Mouse (Mus musculus) heart, embryonic 15.5 days (tissue): Measurements from ENCODE around the gene Sirt5. TPM values are rescaled to one million over a fixed set of nuclear protein-coding genes. Genes with fewer than 3 reads are reported as not detected.

Experiments used
- ATAC-seq: fragments of 200-750 bp; cut with Nextera tagmentation; replicated peaks from 2 replicates; pipeline ENCODE4 v1.8.0; 2017; ENCODE audit warnings: low read depth, moderate TSS enrichment; ENCODE audit not compliant: insufficient number of reproducible peaks, insufficient read depth, low FRiP score
- H3K27ac ChIP-seq: fragments of 300-500 bp; sonication (generic); 2 replicates; pipeline ENCODE4 v1.5.1; 2015; ENCODE audit warnings: mild to moderate bottlenecking, inconsistent platforms
- H3K27me3 ChIP-seq: fragments of 300-500 bp; sonication (generic); 2 replicates; pipeline ENCODE4 v1.6.1; 2015; ENCODE audit warnings: inconsistent platforms
- H3K36me3 ChIP-seq: fragments of 300-500 bp; sonication (generic); 2 replicates; pipeline ENCODE4 v1.6.1; 2015; ENCODE audit warnings: mild to moderate bottlenecking, inconsistent platforms
- H3K4me1 ChIP-seq: fragments of 300-500 bp; sonication (generic); replicated peaks from 2 replicates; pipeline ENCODE4 v1.6.1; 2015; ENCODE audit warnings: inconsistent platforms
- H3K4me2 ChIP-seq: fragments of 300-500 bp; sonication (generic); 2 replicates; pipeline ENCODE4 v1.6.1; 2015; ENCODE audit warnings: inconsistent platforms, mild to moderate bottlenecking, moderate library complexity
- H3K4me3 ChIP-seq: fragments of 300-500 bp; sonication (generic); 2 replicates; pipeline ENCODE4 v1.5.1; 2015; ENCODE audit warnings: mild to moderate bottlenecking, inconsistent platforms
- H3K9ac ChIP-seq: fragments of 300-500 bp; sonication (generic); 2 replicates; pipeline ENCODE4 v1.6.1; 2015; ENCODE audit warnings: mild to moderate bottlenecking, inconsistent platforms
- H3K9me3 ChIP-seq: fragments of 300-500 bp; sonication (generic); replicated peaks from 2 replicates; pipeline ENCODE4 v1.6.1; 2016; ENCODE audit warnings: inconsistent platforms
- WGBS: fragments of 180-500 bp; shearing (Covaris S2); methylation state at CpG from one replicate; pipeline ENCODE4 v1.1.7; 2015; ENCODE audit warnings: mixed read lengths; 5-methylcytosine and 5-hydroxymethylcytosine counted together
- polyA plus RNA-seq: library from polyadenylated mRNA; unstranded; fragments of >200 nt; fragmentation: Nextera tagmentation; extraction: Ambion mirVana; gene quantifications from 2 replicates; pipeline ENCODE4 v1.2.1, GENCODE M21; 2015

The Sirt5 gene
- polyA plus RNA-seq, result 30.0 and 36.3 TPM in 2 replicates

DNA sequence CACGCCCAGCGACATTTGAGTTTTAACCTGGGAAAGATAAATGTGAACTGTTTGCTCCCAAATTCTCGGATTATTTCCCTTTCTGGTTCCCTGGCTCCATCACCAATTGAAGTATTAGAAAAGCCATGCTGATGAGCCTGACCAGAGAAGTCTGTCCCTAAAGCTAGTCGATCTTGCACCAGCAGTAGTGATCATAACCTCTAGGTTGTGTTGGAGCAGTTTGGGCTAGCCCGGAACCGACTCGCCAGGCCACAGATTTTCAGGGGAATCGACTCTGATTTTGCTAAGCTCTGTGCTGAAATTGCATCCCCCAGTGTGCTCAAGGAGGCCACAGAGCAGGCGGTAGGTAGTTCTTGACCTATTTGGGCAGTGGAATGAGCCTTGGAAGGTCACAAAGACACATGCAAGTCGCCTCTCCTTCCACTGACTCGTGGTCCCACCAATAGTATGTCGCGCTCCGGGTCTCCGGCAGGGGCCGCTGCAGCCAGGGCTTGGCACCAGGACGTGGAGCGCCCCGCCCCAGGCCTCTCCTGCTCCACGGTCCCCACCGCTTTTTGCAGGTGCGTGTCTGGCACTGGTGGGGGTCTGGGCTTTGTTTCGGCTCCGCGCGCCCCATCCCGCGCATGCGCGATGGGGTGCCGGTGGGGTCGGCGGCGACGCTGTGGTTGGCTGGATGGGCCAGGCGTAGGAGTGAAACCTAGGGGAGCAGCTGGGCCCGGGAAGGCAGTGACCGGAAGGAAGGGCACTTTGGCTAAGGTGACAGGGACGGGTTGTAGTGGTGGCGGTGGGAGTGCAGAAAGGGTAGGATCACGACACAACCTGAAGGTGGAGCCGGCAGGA, at the start of gene Sirt5:
Gene Sirt5 (plus strand): TSS at position 512 of the 840 bp plus-strand sequence.
- peak within 1 kb of the TSS; percentile 76 for H3K9ac ChIP-seq
- H3K4me3 ChIP-seq, result peak within 1 kb of the TSS; percentile 74
- H3K4me2 ChIP-seq, result peak within 1 kb of the TSS; percentile 83
- peaks cover 9% of the 10 kb centered on the region for H3K4me1 ChIP-seq
- no peaks in the 10 kb centered on the region for H3K27me3 ChIP-seq
- 15% methylated on average over 42 of the region's 42 CpGs for WGBS
- no peaks in the 10 kb centered on the region for H3K36me3 ChIP-seq
- peak; percentile 95 for ATAC-seq
- H3K9me3 ChIP-seq, result no peaks in the 10 kb centered on the region
- peak within 1 kb of the TSS; percentile 78 for H3K27ac ChIP-seq

DNA sequence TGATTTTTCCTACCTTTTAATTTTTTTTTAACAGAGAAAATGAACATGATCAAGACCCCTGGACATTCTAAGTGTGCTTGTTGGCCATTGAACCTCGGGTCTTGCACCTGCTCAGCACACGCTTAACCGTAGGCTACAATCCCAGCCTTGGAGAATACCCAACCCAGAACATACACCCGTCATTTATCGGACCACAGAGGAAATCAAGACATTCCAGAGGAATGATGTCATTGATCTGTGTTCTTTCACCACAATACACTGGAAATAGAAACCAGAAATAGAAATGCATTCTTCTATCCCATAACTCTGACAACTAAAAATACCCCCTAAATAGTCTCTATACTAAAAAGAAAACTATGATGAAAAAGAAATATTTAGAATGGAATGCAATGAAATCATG, 47.9 kb upstream of the Sirt5 start:
- H3K9me3 ChIP-seq, result no peaks in the 10 kb centered on the region
- WGBS, result 42% methylated on average over 5 of the region's 5 CpGs
- no peaks in the 10 kb centered on the region for H3K36me3 ChIP-seq
- H3K27ac ChIP-seq, result no peak overlapping the region
- no peak overlapping the region for H3K4me2 ChIP-seq
- H3K4me3 ChIP-seq, result no peak overlapping the region
- H3K9ac ChIP-seq, result no peak overlapping the region
- H3K4me1 ChIP-seq, result peaks cover 4% of the 10 kb centered on the region; the same call in 1 of the 2 replicates
- no peaks in the 10 kb centered on the region for H3K27me3 ChIP-seq
- no peak for ATAC-seq

DNA sequence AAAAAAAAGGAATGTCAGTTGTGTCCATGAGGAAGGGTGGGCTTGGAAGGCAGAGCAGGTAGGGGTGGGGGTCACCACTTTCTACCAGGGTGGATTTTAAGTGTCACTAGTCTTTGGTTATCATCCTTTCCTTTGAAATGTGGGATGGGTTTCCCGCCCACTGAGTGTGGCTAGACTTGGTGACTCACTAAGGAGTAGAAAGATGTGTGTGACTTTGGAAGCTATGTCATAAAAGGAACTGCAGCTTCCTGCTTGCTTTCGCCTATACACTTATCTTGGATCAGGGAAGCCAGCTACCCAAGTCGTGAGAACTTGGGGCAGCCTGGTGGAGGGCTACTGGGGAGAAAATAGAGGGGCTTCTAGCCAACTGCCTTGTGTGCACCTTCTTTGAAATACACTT, 45.9 kb upstream of the Sirt5 start:
- Histone ChIP-seq H3K9me3 (no peaks in the 10 kb centered on the region), H3K36me3 (no peaks in the 10 kb centered on the region), H3K27ac (no peak overlapping the region), H3K4me1 (peaks cover 4% of the 10 kb centered on the region; the same call in 1 of the 2 replicates), H3K9ac (no peak overlapping the region), H3K4me2 (no peak overlapping the region), H3K4me3 (no peak overlapping the region), H3K27me3 (no peaks in the 10 kb centered on the region)
- no peak for ATAC-seq
- WGBS, result 53% methylated on average over 3 of the region's 3 CpGs

- Histone ChIP-seq H3K9ac (no peak overlapping the region), H3K9me3 (no peaks in the 10 kb centered on the region), H3K36me3 (no peaks in the 10 kb centered on the region), H3K27ac (no peak overlapping the region), H3K4me2 (no peak overlapping the region), H3K4me3 (no peak overlapping the region), H3K4me1 (peaks cover 4% of the 10 kb centered on the region; the same call in 1 of the 2 replicates), H3K27me3 (no peaks in the 10 kb centered on the region)
- 71% methylated on average over 2 of the region's 2 CpGs for WGBS
- no peak for ATAC-seq
Measured at GRCm38 (mm10) chr13:43321492-43321891, 43.8 kb upstream of the Sirt5 start.

GRCm38 (mm10) chr13:43325427-43325826, 39.9 kb upstream of the Sirt5 start:
- Histone ChIP-seq H3K9me3 (no peaks in the 10 kb centered on the region), H3K9ac (no peak overlapping the region), H3K27me3 (no peaks in the 10 kb centered on the region), H3K4me3 (no peak overlapping the region), H3K27ac (no peak overlapping the region), H3K36me3 (no peaks in the 10 kb centered on the region), H3K4me1 (no peaks in the 10 kb centered on the region), H3K4me2 (no peak overlapping the region)
- no peak for ATAC-seq
- 66% methylated on average over 1 of the region's 1 CpGs for WGBS

GRCm38 (mm10) chr13:43331721-43332444, 33.4 kb upstream of the Sirt5 start:
- no peaks in the 10 kb centered on the region for H3K27me3 ChIP-seq
- 54% methylated on average over 11 of the region's 11 CpGs for WGBS
- H3K36me3 ChIP-seq, result no peaks in the 10 kb centered on the region
- no peaks in the 10 kb centered on the region for H3K9me3 ChIP-seq
- no peak overlapping the region for H3K9ac ChIP-seq
- no peak overlapping the region for H3K4me2 ChIP-seq
- ATAC-seq, result no peak
- H3K4me1 ChIP-seq, result peaks cover 5% of the 10 kb centered on the region
- no peak overlapping the region for H3K4me3 ChIP-seq
- no peak overlapping the region for H3K27ac ChIP-seq

- no peak for ATAC-seq
- no peaks in the 10 kb centered on the region for H3K36me3 ChIP-seq
Measured at GRCm38 (mm10) chr13:43332591-43332990, 32.7 kb upstream of the Sirt5 start.

DNA sequence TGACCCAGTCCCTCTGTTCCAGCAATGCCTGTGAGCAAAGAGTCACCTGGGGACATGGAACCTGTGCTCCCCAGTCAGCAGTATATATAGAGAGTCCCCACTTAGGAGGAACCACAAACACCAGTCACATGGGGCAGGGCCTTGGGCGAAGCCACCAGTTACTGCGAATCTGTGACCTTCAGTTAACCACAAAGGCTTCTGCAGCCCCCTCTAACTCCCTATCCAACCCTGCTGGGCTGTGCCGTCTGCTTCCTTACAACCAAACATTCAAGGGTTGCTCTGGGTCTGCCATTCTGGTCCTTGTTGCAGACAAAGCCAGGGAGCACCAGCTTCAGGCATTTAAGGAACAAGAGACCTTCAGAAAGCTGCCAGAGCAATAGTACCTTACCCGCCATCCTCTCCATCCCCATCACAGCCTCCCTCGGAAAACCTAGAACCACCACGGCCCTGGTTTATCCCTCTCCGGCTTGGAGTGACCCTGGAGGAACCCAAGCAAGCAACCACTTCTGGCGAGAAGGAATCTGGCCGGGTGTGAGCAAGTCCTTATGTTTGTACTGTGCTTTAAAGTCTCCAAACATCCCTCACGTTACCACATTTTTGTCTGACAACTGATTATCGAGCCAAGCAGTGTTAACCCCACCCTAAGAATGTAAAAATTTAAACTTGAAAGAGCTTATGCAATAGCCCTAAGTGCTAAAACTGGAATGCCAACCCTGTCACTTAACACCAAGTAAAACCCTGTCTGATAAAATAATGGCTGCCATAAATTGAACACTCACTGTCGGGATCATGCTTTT, 28.7 kb upstream of the Sirt5 start:
- ATAC-seq, result no peak
- 58% methylated on average over 12 of the region's 12 CpGs for WGBS

More at GRCm38 (mm10) chr13:43332591-43332990, 32.7 kb upstream of the Sirt5 start:
- no peak overlapping the region for H3K4me2 ChIP-seq
- no peak overlapping the region for H3K4me3 ChIP-seq
- H3K9ac ChIP-seq, result no peak overlapping the region
- H3K9me3 ChIP-seq, result no peaks in the 10 kb centered on the region
- H3K27me3 ChIP-seq, result no peaks in the 10 kb centered on the region
- no peak overlapping the region for H3K27ac ChIP-seq
- peaks cover 5% of the 10 kb centered on the region for H3K4me1 ChIP-seq
- WGBS, result 41% methylated on average over 7 of the region's 7 CpGs

GRCm38 (mm10) chr13:43338001-43338400, 27.3 kb upstream of the Sirt5 start:
- H3K4me1 ChIP-seq, result peaks cover 13% of the 10 kb centered on the region
- H3K27ac ChIP-seq, result no peak overlapping the region
- 85% methylated on average over 8 of the region's 8 CpGs for WGBS
- no peaks in the 10 kb centered on the region for H3K9me3 ChIP-seq
- no peak overlapping the region for H3K9ac ChIP-seq
- no peak overlapping the region for H3K4me2 ChIP-seq
- no peaks in the 10 kb centered on the region for H3K36me3 ChIP-seq
- ATAC-seq, result no peak
- H3K27me3 ChIP-seq, result no peaks in the 10 kb centered on the region
- no peak overlapping the region for H3K4me3 ChIP-seq

More for the DNA sequence above, 28.7 kb upstream of the Sirt5 start:
- H3K9ac ChIP-seq, result no peak overlapping the region
- H3K9me3 ChIP-seq, result no peaks in the 10 kb centered on the region
- no peaks in the 10 kb centered on the region for H3K27me3 ChIP-seq
- peaks cover 13% of the 10 kb centered on the region for H3K4me1 ChIP-seq
- H3K4me2 ChIP-seq, result no peak overlapping the region
- H3K4me3 ChIP-seq, result no peak overlapping the region
- no peaks in the 10 kb centered on the region for H3K36me3 ChIP-seq
- peak overlapping the region; percentile 16; the same call in 1 of the 2 replicates for H3K27ac ChIP-seq

GRCm38 (mm10) chr13:43338632-43339031, 26.7 kb upstream of the Sirt5 start:
- ATAC-seq, result no peak
- no peaks in the 10 kb centered on the region for H3K27me3 ChIP-seq
- no peaks in the 10 kb centered on the region for H3K36me3 ChIP-seq
- no peak overlapping the region for H3K4me2 ChIP-seq
- no peak overlapping the region for H3K4me3 ChIP-seq
- peaks cover 13% of the 10 kb centered on the region for H3K4me1 ChIP-seq
- H3K9me3 ChIP-seq, result no peaks in the 10 kb centered on the region
- no peak overlapping the region for H3K9ac ChIP-seq
- 71% methylated on average over 4 of the region's 4 CpGs for WGBS
- H3K27ac ChIP-seq, result no peak overlapping the region

GRCm38 (mm10) chr13:43346825-43347224, 18.5 kb upstream of the Sirt5 start:
- no peaks in the 10 kb centered on the region for H3K36me3 ChIP-seq
- no peaks in the 10 kb centered on the region for H3K4me1 ChIP-seq
- H3K9me3 ChIP-seq, result no peaks in the 10 kb centered on the region
- H3K4me2 ChIP-seq, result no peak overlapping the region
- H3K9ac ChIP-seq, result no peak overlapping the region
- no peaks in the 10 kb centered on the region for H3K27me3 ChIP-seq
- no peak overlapping the region for H3K4me3 ChIP-seq
- no peak overlapping the region for H3K27ac ChIP-seq
- ATAC-seq, result no peak
